Mouse (Mus musculus) forebrain, embryonic 10.5 days (tissue): ENCODE measurements around the gene Ppp2r5e. TPM values are rescaled to one million over a fixed set of nuclear protein-coding genes. Genes with fewer than 3 reads are reported as not detected.
"Not testable (repeated sequence)": the region's sequence is repeated elsewhere in the genome, so short reads cannot be mapped to it uniquely, and the experiment has no call there.

Experiments used
- DNase-seq: peaks from one replicate; pipeline ENCODE4 v3.0.0-alpha.2; 2017; ENCODE audit warnings: low spot score; ENCODE audit errors: extremely low spot score
- H3K27ac ChIP-seq: fragments of 300-500 bp; sonication (generic); 2 replicates; pipeline ENCODE4 v1.5.1; 2016; ENCODE audit warnings: mild to moderate bottlenecking
- H3K27me3 ChIP-seq: fragments of 300-500 bp; sonication (generic); 2 replicates; pipeline ENCODE4 v1.6.1; 2016; ENCODE audit warnings: mild to moderate bottlenecking; ENCODE audit not compliant: poor library complexity, severe bottlenecking
- H3K36me3 ChIP-seq: fragments of 300-500 bp; sonication (generic); replicated peaks from 2 replicates; pipeline ENCODE4 v1.6.1; 2016; ENCODE audit warnings: mild to moderate bottlenecking, moderate library complexity
- H3K4me1 ChIP-seq: fragments of 300-500 bp; sonication (generic); 2 replicates; pipeline ENCODE4 v1.6.1; 2016
- H3K4me3 ChIP-seq: fragments of 300-500 bp; sonication (generic); 2 replicates; pipeline ENCODE4 v1.5.1; 2016; ENCODE audit warnings: mild to moderate bottlenecking, moderate library complexity
- H3K9me3 ChIP-seq: fragments of 300-500 bp; sonication (generic); 2 replicates; pipeline ENCODE4 v1.6.1; 2016; ENCODE audit warnings: mild to moderate bottlenecking, moderate library complexity
- WGBS: fragments of 180-500 bp; shearing (Covaris S2); methylation state at CpG from one replicate; pipeline ENCODE4 v1.1.7; 2016; 5-methylcytosine and 5-hydroxymethylcytosine counted together
- polyA plus RNA-seq: library from polyadenylated mRNA; unstranded; fragments of >200 nt; fragmentation: Nextera tagmentation; extraction: Ambion mirVana; gene quantifications from 2 replicates; pipeline ENCODE4 v1.2.1, GENCODE M21; 2016

Ppp2r5e gene
- polyA plus RNA-seq, 1 experiment from 2014 or later: 15.2 TPM

DNA sequence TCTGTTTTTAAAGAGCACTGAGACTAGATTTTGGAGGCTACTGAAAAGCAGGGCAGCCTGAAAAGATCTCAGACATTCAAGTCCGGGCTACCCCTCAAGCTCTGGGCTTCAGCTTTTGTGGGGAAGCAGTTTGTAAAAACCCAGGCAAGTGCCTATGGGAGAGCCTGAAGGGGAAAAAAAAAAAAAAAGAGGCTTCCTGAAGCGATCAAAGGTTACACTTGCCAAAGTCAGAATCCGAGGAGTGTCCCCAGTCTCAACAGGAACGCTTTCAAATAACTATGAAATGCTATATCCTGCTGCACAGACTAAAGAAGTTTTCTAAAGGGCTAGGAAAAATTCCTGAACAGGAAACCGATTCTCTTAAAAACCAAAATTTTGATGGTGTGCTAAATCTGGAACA, 128.9 kb downstream of the Ppp2r5e start:
- Histone ChIP-seq H3K4me3 (no peak overlapping the region), H3K27ac (no peak overlapping the region), H3K36me3 (peaks cover 69% of the 10 kb centered on the region), H3K27me3 (no peaks in the 10 kb centered on the region), H3K4me1 (peaks cover 9% of the 10 kb centered on the region), H3K9me3 (no peaks in the 10 kb centered on the region)
- 88% methylated on average over 5 of the region's 5 CpGs for WGBS
- DNase-seq: no peak

DNA sequence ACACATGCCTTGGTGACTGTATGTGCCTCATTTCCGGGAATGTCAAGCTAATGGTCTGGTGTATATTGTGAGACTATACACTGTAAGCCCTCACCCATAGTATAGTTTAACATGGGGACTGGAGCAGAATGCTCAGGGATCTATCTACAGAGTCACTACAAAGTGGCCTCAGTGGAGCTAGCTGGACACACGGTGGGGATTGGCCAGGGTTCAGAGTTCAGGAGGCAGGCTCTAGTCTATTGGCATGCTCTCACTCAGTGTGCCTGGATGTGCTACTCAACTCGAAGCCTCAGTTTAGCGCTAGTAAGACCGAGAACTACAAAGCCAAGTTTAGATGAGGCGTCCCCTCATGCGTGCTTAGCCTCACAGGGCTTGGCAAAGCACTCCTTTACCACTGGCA, 129.8 kb downstream of the Ppp2r5e start:
- DNase-seq: no peak
- no peaks in the 10 kb centered on the region for H3K9me3 ChIP-seq
- H3K4me3 ChIP-seq: no peak overlapping the region
- 92% methylated on average over 7 of the region's 7 CpGs for WGBS
- H3K4me1 ChIP-seq: peaks cover 9% of the 10 kb centered on the region
- peaks cover 78% of the 10 kb centered on the region for H3K36me3 ChIP-seq
- H3K27me3 ChIP-seq: no peaks in the 10 kb centered on the region
- H3K27ac ChIP-seq: no peak overlapping the region

DNA sequence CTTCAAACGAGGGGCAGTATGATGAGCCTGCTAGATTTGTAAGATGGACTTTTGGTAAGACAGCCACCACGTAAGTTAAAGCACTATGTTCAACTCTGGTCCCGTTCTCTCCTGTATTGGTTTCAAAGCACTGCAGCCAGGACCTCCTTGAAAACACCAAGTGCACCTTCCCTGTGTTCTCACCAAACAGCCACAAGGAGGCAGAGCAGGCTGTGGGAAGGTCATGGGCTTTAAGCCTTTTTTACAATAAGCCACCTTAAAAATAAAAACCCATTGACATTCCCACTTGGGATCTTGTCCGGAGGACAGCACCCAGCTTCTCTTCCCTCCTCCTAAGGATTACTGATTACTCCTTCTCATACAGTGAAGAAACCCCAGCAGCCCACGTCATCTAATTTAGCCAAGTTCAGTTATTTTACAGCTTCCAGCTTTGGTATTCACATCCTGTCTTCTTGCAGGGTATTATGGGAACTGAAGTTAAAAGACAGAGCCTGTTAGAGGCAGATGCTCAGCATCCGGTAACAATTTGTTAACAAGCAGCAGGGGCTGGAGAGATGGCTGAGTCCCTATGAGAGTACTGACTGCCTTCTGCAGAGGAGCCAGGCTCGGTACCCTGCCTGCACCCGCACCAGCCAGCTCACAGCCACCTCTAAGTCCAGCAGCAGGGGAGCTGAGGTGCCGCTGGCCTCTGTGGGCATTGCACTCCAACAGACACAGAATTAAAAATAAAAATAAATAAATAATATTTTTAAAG, 131.9 kb downstream of the Ppp2r5e start:
- DNase-seq: no peak
- Histone ChIP-seq H3K9me3 (no peaks in the 10 kb centered on the region), H3K4me1 (0 out of 2 replicates have a peak, but pooled peaks cover 1% of the 10 kb centered on the region), H3K4me3 (no peak overlapping the region), H3K27ac (no peak overlapping the region), H3K36me3 (peaks cover 96% of the 10 kb centered on the region), H3K27me3 (no peaks in the 10 kb centered on the region)
- 86% methylated on average over 9 of the region's 9 CpGs for WGBS

DNA sequence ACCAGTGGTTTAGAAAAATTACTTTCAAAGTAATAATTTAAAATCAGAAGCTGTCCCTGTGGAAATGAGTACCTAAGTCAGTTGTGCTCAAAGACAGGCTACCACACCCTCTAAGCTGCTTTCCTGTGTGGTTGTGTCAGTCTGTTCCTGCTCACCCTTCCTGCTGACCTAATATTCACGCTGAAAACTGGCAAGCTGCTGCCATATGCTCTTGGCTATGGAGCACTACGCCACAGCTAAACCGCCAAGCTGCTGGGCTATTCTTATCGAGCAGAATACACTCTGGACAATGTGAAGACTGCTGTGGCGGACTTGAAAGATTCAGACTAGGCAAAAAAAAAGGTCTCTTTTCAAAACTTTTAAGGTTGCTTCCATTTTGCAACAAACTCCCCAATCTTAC, 135.5 kb downstream of the Ppp2r5e start:
- 93% methylated on average over 5 of the region's 5 CpGs for WGBS
- peaks cover 96% of the 10 kb centered on the region for H3K36me3 ChIP-seq
- no peaks in the 10 kb centered on the region for H3K27me3 ChIP-seq
- H3K27ac ChIP-seq: no peak overlapping the region
- no peak for DNase-seq
- no peak overlapping the region for H3K4me3 ChIP-seq
- no peaks in the 10 kb centered on the region for H3K9me3 ChIP-seq
- H3K4me1 ChIP-seq: no peaks in the 10 kb centered on the region

DNA sequence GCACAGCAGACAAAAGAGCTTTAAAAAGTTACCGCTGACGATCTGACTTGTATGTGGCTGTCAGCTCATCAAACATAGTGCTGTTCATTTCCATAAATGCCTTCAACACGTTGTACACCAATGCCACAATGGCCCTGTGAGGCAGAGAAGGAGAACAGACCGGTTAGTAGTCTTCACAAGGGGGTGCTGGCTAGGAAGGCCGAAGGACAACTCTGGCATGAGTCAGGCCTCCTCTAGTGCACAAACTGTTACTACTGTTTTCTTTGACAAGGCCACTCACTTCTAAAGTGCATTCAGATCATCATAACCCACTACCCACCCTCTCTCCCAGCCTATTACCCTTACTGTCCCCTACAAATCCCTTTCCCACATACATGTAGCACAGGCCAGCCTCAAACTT, 136.4 kb downstream of the Ppp2r5e start:
- DNase-seq: no peak
- no peaks in the 10 kb centered on the region for H3K27me3 ChIP-seq
- WGBS: 84% methylated on average over 5 of the region's 5 CpGs
- H3K36me3 ChIP-seq: peaks cover 92% of the 10 kb centered on the region
- no peaks in the 10 kb centered on the region for H3K9me3 ChIP-seq
- H3K27ac ChIP-seq: no peak overlapping the region
- no peaks in the 10 kb centered on the region for H3K4me1 ChIP-seq
- no peak overlapping the region for H3K4me3 ChIP-seq

DNA sequence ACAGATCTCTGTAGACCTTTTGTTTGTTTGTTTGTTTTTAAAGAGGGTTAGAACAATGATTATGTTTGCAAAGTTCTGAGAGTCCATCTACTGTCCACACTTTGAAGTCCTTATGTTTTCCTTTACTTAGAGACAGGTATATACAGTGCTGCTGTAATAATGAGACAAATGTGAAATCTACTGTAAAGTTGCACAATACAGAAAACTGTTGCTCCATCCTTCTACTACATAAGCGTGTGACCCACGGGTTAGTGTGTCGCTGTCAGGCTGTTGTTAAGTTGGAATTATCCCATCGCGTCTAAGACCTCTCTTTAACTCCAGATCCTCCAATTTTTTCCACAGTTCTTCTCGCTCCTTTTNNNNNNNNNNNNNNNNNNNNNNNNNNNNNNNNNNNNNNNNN, 142.6 kb downstream of the Ppp2r5e start:
- no peaks in the 10 kb centered on the region for H3K9me3 ChIP-seq
- H3K36me3 ChIP-seq: peaks cover 81% of the 10 kb centered on the region
- no peak overlapping the region for H3K4me3 ChIP-seq
- no peak for DNase-seq
- no peaks in the 10 kb centered on the region for H3K4me1 ChIP-seq
- no peak overlapping the region for H3K27ac ChIP-seq
- H3K27me3 ChIP-seq: no peaks in the 10 kb centered on the region
- 96% methylated on average over 6 of the region's 6 CpGs for WGBS

DNA sequence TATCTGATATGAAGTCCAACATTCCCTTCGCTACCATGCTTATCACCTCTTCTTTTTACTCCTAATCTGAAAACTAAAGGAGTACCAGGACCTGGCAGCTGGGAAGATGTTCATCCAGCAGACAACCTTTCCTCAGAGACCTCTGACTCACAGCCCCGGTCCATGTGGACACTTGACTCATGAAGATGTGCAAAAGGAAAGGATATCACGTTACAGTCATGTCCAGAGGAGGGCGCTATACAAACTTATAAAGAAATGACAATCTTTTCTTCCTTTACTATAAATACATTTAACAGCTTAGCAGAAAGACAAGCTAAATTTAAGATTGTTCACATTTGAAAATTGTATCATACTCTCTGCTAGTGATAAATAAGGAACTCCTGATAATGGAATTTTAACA, 143.0 kb downstream of the Ppp2r5e start:
- H3K27ac ChIP-seq: no peak overlapping the region
- no peaks in the 10 kb centered on the region for H3K27me3 ChIP-seq
- WGBS: 81% methylated on average over 4 of the region's 4 CpGs
- no peak for DNase-seq
- no peaks in the 10 kb centered on the region for H3K4me1 ChIP-seq
- H3K36me3 ChIP-seq: peaks cover 77% of the 10 kb centered on the region
- H3K9me3 ChIP-seq: no peaks in the 10 kb centered on the region
- H3K4me3 ChIP-seq: no peak overlapping the region

DNA sequence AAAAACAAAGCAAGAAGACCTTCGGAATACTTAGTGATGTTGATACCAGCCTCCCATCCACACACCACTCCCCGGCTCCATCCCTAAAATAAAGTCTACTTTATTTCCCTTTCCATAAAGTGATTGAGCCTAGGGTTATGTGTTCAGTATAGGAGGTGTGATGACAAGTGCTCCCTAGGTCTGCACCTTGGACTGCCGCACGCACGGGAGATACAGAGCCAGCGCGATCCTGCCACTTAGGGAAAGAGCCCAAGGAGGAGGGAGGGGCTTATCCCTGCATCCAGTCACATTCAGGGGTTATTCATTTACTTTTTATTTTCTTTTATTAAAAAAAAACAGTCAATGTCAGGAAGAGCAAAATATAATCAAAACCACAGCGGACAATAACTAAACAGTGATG, 145.5 kb downstream of the Ppp2r5e start:
- 93% methylated on average over 8 of the region's 8 CpGs for WGBS
- DNase-seq: no peak
- no peaks in the 10 kb centered on the region for H3K4me1 ChIP-seq

DNA sequence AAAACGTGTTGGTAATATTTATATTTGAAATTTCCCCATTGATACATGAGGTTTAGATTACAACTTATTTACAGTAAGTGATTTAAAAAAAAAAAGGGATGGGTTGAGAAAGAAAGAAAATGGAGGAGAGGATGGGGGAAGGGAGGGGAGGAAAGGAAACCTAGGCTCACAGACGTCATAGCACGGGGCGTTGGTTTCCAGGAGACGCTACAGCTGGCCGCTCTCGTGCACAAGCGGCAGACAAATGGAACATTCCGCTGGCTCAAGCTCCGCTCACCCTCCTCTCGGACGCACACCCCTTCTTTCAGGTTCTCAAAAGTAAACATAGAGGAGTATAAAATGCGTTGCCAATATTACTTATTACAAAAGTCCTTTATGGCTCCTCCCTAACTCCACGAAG, 146.0 kb downstream of the Ppp2r5e start:
- 88% methylated on average over 14 of the region's 14 CpGs for WGBS
- H3K27me3 ChIP-seq: no peaks in the 10 kb centered on the region
- no peak overlapping the region for H3K4me3 ChIP-seq
- H3K36me3 ChIP-seq: peaks cover 51% of the 10 kb centered on the region
- DNase-seq: no peak
- H3K9me3 ChIP-seq: no peaks in the 10 kb centered on the region
- no peaks in the 10 kb centered on the region for H3K4me1 ChIP-seq
- no peak overlapping the region for H3K27ac ChIP-seq

More for the DNA sequence above, 145.5 kb downstream of the Ppp2r5e start:
- H3K36me3 ChIP-seq: peaks cover 56% of the 10 kb centered on the region
- H3K27me3 ChIP-seq: no peaks in the 10 kb centered on the region
- no peak overlapping the region for H3K27ac ChIP-seq
- H3K4me3 ChIP-seq: no peak overlapping the region
- H3K9me3 ChIP-seq: no peaks in the 10 kb centered on the region

DNA sequence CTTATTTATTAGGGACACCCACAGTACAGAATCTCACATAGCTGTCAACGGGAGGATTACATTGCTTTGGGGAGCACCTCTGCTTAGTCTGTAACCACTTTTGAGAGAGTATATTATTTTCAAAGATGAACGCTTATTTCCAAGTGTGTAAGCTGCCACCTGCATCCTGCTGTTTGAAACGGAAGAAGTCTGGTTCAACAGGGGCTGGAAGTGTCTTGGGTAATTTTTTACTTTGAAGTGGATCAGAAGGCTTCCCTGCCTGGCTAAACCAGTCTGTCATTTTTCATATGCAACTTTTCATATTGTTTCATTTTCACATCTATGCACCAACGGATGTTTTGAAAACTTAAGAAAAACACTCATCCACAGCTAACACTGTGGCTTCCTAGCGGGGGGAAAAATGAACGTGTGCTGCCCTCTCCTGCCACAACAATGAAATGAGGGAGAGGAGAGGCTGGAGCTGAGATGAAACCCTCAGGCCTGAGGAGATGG, 146.5 kb downstream of the Ppp2r5e start:
- Histone ChIP-seq H3K27me3 (no peaks in the 10 kb centered on the region), H3K36me3 (peaks cover 51% of the 10 kb centered on the region), H3K4me1 (no peaks in the 10 kb centered on the region), H3K27ac (no peak overlapping the region), H3K9me3 (no peaks in the 10 kb centered on the region), H3K4me3 (no peak overlapping the region)
- 83% methylated on average over 6 of the region's 6 CpGs for WGBS
- DNase-seq: no peak

DNA sequence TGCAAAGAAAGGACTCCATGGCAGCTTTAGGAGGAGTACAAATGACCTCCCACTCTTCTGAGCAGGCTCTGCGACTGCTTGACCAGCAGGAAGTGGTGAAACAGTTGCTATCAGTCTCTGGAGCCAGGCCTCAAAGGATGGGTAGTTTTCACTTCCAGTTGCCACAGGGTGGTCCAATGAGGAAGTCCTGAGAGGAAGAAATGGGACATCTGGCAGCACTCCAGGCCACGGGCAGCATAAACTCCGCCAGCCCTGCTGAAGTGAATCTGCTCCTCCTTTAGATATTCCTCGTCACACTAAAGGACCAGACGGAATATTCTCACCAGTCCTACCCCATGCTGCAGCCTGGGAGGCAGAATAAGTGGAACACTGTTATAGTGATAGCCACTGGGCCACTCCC, 147.1 kb downstream of the Ppp2r5e start:
- no peak for DNase-seq
- Histone ChIP-seq H3K27me3 (no peaks in the 10 kb centered on the region), H3K4me1 (no peaks in the 10 kb centered on the region), H3K9me3 (no peaks in the 10 kb centered on the region), H3K36me3 (peaks cover 50% of the 10 kb centered on the region), H3K4me3 (no peak overlapping the region), H3K27ac (no peak overlapping the region)
- WGBS: 90% methylated on average over 5 of the region's 5 CpGs

DNA sequence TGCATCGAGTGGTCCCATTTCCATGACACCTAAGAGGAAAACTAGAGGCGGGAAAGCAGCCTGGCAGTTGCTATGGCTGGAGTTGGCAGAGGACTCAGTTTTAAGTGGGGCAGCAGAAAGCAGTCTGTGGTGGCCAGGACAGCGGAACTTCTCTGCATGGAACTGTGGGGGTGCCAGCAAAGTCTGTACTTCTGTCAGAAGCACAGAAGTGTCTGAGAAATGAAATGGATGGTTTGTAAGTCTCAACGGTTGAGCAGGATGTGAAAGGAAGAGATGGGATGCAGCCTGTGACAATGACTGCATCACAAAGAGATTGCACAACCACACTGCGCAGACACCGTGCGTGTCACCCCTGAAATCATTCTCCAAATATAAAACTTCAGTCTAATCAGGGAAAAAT, 149.8 kb downstream of the Ppp2r5e start:
- Histone ChIP-seq H3K4me3 (no peak overlapping the region), H3K36me3 (peaks cover 23% of the 10 kb centered on the region), H3K4me1 (no peaks in the 10 kb centered on the region), H3K27ac (no peak overlapping the region), H3K9me3 (no peaks in the 10 kb centered on the region), H3K27me3 (no peaks in the 10 kb centered on the region)
- DNase-seq: no peak
- WGBS: 93% methylated on average over 7 of the region's 7 CpGs

DNA sequence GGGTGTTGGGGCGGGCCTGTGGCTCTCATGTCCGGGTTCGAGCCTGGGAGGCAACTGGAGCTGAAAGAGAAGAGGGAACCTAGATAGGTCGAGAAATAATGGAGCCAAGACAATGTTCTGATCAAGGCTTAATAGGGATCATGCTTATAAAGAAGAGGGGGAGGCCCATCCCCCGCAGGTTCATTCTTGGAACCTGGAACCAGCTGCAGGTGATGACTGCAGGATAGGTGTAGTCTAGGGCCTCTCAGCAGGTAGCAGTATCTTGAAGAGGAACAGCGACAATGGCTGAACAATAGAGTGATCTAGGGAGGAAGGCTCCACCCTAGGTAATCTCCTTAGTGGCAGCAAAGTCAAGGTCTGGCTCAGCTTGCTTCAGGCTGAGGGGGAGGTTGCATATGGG, 163.6 kb downstream of the Ppp2r5e start:
- H3K27me3 ChIP-seq, H3K9me3 ChIP-seq, H3K4me3 ChIP-seq, H3K36me3 ChIP-seq, H3K4me1 ChIP-seq, H3K27ac ChIP-seq, DNase-seq: not testable (repeated sequence)
- 75% methylated on average over 6 of the region's 6 CpGs for WGBS
